Mouse (Mus musculus): Measurements from ENCODE around the gene Tor1aip1. TPM values are rescaled to one million over a fixed set of nuclear protein-coding genes. Genes with fewer than 3 reads are reported as not detected.

Gene Tor1aip1
- total RNA-seq, 2 experiments from 2014 or later = 98.4 to 125 TPM

Other genes starting within 250 kb of the Tor1aip1 start
- 10 to 100 TPM; 55.1 to 60.9 TPM for gene Qsox1, start 223.6 kb downstream of the Tor1aip1 start, total RNA-seq (2021)
- gene Cep350, start 63.2 kb downstream of the Tor1aip1 start, total RNA-seq (2021) = 10 to 100 TPM; 32.3 to 36.0 TPM
- gene Tor1aip2, start 1.1 kb downstream of the Tor1aip1 start, total RNA-seq (2021) = 100 to 1,000 TPM; 124 to 146 TPM
- 1 to 10 TPM; 9.3 to 9.6 TPM for gene Fam163a, start 168.5 kb upstream of the Tor1aip1 start, total RNA-seq (2021)